Mouse (Mus musculus) midbrain, embryonic 14.5 days (tissue): ENCODE data around the gene Nudt22. TPM values are rescaled to one million over a fixed set of nuclear protein-coding genes. Genes with fewer than 3 reads are reported as not detected.

Experiments
- ATAC-seq: fragments of 200-750 bp; cut with Nextera tagmentation; 2 replicates; pipeline ENCODE4 v1.8.0; 2017; ENCODE audit warnings: moderate number of reproducible peaks, moderate library complexity; ENCODE audit not compliant: low FRiP score, low TSS enrichment
- DNase-seq: peaks from one replicate; pipeline ENCODE4 v3.0.0-alpha.2; 2015
- H3K27ac ChIP-seq: fragments of 300-500 bp; sonication (generic); replicated peaks from 2 replicates; pipeline ENCODE4 v1.5.1; 2014; ENCODE audit warnings: mild to moderate bottlenecking, low read depth, low read length, moderate library complexity
- H3K27me3 ChIP-seq: fragments of 300-500 bp; sonication (generic); 2 replicates; pipeline ENCODE4 v1.6.1; 2014; ENCODE audit warnings: low read length, control low read depth, mixed read lengths; ENCODE audit not compliant: control insufficient read depth, insufficient read depth
- H3K36me3 ChIP-seq: fragments of 300-500 bp; sonication (generic); 2 replicates; pipeline ENCODE4 v1.6.1; 2014; ENCODE audit warnings: low read length, control low read depth; ENCODE audit not compliant: control insufficient read depth, insufficient read depth
- H3K4me1 ChIP-seq: fragments of 300-500 bp; sonication (generic); 2 replicates; pipeline ENCODE4 v1.6.1; 2014; ENCODE audit warnings: mild to moderate bottlenecking, antibody characterized with exemption, low read length, control low read depth; ENCODE audit not compliant: control insufficient read depth, insufficient read depth
- H3K4me2 ChIP-seq: fragments of 300-500 bp; sonication (generic); 2 replicates; pipeline ENCODE4 v1.6.1; 2014; ENCODE audit warnings: mild to moderate bottlenecking, low read length, moderate library complexity
- H3K4me3 ChIP-seq: fragments of 300-500 bp; sonication (generic); replicated peaks from 2 replicates; pipeline ENCODE4 v1.5.1; 2014; ENCODE audit warnings: low read depth, low read length
- H3K9ac ChIP-seq: fragments of 300-500 bp; sonication (generic); replicated peaks from 2 replicates; pipeline ENCODE4 v1.6.1; 2014; ENCODE audit warnings: mild to moderate bottlenecking, low read length, moderate library complexity
- H3K9me3 ChIP-seq: fragments of 300-500 bp; sonication (generic); 2 replicates; pipeline ENCODE4 v1.6.1; 2016; ENCODE audit warnings: low read length, control low read depth, mixed read lengths; ENCODE audit not compliant: control insufficient read depth
- WGBS: fragments of 180-500 bp; shearing (Covaris S2); extraction: QIAGEN DNeasy Blood & Tissue Kit; methylation state at CpG from one replicate; pipeline ENCODE4 v1.1.7; 2014; 5-methylcytosine and 5-hydroxymethylcytosine counted together
- polyA plus RNA-seq: library from polyadenylated mRNA; unstranded; fragments of >200 nt; fragmentation: Nextera tagmentation; extraction: Ambion mirVana; gene quantifications from 2 replicates; pipeline ENCODE4 v1.2.1, GENCODE M21; 2014

The Nudt22 gene
- polyA plus RNA-seq, 1 experiment from 2014 or later, result 20.2 TPM

DNA sequence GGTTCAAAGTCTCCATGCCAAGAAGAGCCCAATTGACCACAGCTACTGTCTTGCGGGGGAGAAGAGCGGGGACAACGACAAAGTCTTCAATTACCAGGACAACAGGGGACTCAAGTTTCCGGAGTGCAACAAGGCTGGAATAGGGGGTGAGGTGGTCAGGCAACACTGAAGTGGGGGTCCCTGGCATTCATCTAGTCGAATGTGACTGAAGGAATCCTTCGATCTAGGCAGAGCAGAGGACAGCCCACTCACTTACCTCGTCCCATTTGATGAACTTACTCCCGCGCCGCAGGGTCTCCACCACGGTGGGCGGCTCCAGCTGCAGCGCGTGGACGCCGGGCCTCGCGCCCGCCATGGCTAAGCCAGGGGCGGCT lies 26.6 kb downstream of the Nudt22 start:
- peaks cover 20% of the 10 kb centered on the region for H3K27me3 ChIP-seq
- no peak overlapping the region for H3K27ac ChIP-seq
- WGBS, result under 1% methylated on average over 20 of the region's 20 CpGs
- H3K9ac ChIP-seq, result no peak overlapping the region; the same call in 1 of the 2 replicates
- no peaks in the 10 kb centered on the region for H3K36me3 ChIP-seq
- no peak for DNase-seq
- no peaks in the 10 kb centered on the region for H3K9me3 ChIP-seq
- peak overlapping the region; percentile 46 for H3K4me2 ChIP-seq
- H3K4me1 ChIP-seq, result peaks cover 12% of the 10 kb centered on the region
- no peak for ATAC-seq
- H3K4me3 ChIP-seq, result peak overlapping the region; percentile 28

DNA sequence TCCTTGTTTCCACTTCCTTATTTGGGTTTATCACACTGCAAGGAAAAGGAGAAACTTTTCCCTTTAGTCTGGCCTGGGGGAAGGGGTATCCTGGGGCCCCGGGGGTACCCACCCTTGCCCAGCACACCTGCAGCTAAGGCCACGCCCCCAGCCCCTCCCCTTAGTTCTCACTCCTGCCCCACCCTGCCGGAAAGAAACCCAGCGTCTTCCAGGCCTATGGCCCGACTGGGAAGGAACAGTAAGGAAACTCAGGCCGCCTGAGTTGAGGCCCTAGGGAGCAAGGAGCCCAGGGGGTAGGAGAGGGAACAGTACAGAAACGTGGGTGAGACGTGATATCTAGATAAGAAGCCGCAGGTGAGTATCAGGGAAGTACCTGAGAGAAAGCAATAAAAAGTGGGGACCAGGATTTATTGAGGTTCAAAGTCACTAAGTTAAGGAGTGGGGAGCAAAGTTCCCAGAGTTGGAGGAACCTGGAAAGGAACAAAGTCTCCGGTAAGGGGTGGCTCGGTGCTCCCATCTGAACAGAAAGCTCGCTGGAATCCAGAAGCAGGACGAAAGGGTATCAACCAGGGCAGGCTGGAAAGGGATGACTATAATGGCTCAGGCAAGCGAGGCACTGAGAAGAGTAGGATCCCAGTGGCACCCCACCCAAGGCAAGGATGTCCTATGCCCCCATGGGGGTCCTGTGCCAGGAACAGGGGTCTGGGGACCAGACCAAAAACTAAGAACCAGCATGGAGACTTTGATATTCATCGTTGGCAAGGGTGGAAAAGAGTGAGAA lies 27.2 kb downstream of the Nudt22 start:
- Histone ChIP-seq H3K9me3 (no peaks in the 10 kb centered on the region), H3K4me2 (peak overlapping the region; percentile 46), H3K4me3 (peak overlapping the region; percentile 28), H3K4me1 (peaks cover 12% of the 10 kb centered on the region), H3K27me3 (peaks cover 20% of the 10 kb centered on the region), H3K36me3 (no peaks in the 10 kb centered on the region), H3K27ac (no peak overlapping the region), H3K9ac (no peak overlapping the region)
- 15% methylated on average over 15 of the region's 15 CpGs for WGBS
- no peak for ATAC-seq
- DNase-seq, result no peak

DNA sequence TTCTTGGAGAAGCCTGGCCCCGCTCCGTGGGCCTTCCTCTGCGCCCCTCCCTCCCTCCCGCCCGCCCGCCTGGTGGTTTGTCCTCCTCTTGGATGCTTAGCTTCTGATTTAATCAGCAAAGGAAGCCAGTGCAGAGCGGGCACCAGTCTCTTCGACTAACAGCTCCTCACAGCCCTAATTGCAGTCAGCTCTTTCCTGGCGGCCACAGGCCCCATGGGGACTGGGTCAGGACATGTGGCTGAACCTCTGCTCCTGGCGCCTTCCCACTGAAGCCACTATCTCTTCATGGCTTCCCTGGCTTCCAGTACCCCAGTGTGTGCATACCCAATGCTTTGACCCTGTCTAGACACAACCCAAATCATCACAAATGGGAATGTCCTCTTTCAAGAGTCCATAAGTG lies 39.5 kb downstream of the Nudt22 start:
- H3K4me1 ChIP-seq, result peaks cover 13% of the 10 kb centered on the region
- no peak for ATAC-seq

DNA sequence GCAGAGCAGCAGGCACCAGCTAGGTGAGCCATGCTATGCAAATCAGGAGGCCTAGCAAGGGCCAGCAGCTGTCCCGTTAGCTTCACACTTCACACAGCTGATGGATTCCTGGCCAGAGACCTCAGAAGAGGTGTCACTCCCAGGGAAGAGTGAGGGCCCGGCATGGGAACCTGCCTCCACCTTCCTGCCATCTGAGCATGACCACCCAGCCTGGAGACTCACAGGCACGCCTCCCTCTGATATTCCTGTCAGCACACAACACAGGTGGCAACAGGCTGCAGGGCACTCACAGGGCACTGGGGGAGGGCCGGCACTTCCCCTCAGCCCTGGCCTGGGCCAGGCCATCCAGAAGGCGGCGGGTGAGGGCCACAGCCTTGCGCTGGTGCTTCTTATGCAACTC lies 40.5 kb downstream of the Nudt22 start:
- no peaks in the 10 kb centered on the region for H3K9me3 ChIP-seq
- H3K4me3 ChIP-seq, result no peak overlapping the region
- WGBS, result 88% methylated on average over 7 of the region's 7 CpGs
- no peak overlapping the region for H3K27ac ChIP-seq
- H3K36me3 ChIP-seq, result 0 out of 2 replicates have a peak, but pooled peaks cover 4% of the 10 kb centered on the region
- no peak overlapping the region for H3K9ac ChIP-seq
- ATAC-seq (no peak), DNase-seq (no peak)
- H3K27me3 ChIP-seq, result no peaks in the 10 kb centered on the region
- H3K4me1 ChIP-seq, result peaks cover 13% of the 10 kb centered on the region
- no peak overlapping the region for H3K4me2 ChIP-seq

More for the DNA sequence above, 39.5 kb downstream of the Nudt22 start:
- 79% methylated on average over 10 of the region's 10 CpGs for WGBS
- Histone ChIP-seq H3K4me2 (no peak overlapping the region), H3K4me3 (no peak overlapping the region), H3K9ac (no peak overlapping the region), H3K36me3 (0 out of 2 replicates have a peak, but pooled peaks cover 4% of the 10 kb centered on the region), H3K27me3 (no peaks in the 10 kb centered on the region), H3K9me3 (no peaks in the 10 kb centered on the region), H3K27ac (no peak overlapping the region)
- no peak for DNase-seq

DNA sequence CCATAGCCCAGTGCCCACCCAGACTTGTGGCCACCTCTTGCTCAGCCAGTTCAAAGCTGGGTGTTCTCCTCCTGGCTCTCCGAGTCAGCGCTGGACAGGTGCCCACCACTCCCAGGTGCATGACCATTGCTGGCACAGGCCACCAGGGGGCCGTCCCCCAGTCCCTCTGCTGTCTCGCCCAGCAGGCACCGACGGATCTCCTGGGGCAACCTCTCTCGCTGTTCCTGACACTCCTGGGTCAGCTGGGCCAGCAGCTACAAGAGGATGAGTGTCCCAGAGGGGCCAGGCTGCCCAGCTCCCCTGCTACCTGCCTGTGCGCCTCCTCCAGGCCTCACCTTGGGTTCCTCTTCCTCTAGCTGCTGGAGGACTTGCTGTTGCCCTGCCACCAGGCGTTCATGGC lies 41.9 kb downstream of the Nudt22 start:
- H3K4me1 ChIP-seq, result peaks cover 20% of the 10 kb centered on the region
- H3K4me3 ChIP-seq, result no peak overlapping the region
- H3K27ac ChIP-seq, result no peak overlapping the region
- ATAC-seq (no peak), DNase-seq (no peak)
- H3K36me3 ChIP-seq, result 0 out of 2 replicates have a peak, but pooled peaks cover 4% of the 10 kb centered on the region
- H3K4me2 ChIP-seq, result no peak overlapping the region
- no peaks in the 10 kb centered on the region for H3K27me3 ChIP-seq
- 60% methylated on average over 9 of the region's 9 CpGs for WGBS
- no peak overlapping the region for H3K9ac ChIP-seq
- no peaks in the 10 kb centered on the region for H3K9me3 ChIP-seq

DNA sequence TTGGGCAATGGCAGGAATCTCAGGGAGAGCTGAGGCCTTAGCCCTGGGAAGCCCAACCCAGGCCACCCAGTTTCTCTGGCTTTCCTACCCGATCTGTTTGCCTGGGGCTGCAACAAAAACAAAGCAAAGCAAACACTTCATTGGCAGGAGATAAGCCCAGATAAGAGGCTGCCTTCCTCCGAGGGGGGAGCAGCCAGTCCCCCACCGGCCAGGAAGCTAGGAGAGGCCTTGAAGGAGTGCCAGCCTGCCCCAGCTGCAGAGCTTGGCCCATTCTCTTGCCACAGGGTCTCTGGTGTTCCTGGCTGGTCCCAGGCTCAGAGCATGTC lies 43.2 kb downstream of the Nudt22 start:
- peak overlapping the region; percentile 69; the same call in 1 of the 2 replicates for H3K9ac ChIP-seq
- H3K4me1 ChIP-seq, result peaks cover 20% of the 10 kb centered on the region
- peak overlapping the region; percentile 84 for H3K27ac ChIP-seq
- no peak overlapping the region; the same call in 1 of the 2 replicates for H3K4me3 ChIP-seq
- ATAC-seq, result no peak
- no peak for DNase-seq
- no peaks in the 10 kb centered on the region for H3K27me3 ChIP-seq
- H3K4me2 ChIP-seq, result peak overlapping the region; percentile 97
- no peaks in the 10 kb centered on the region for H3K9me3 ChIP-seq
- 34% methylated on average over 3 of the region's 3 CpGs for WGBS
- 0 out of 2 replicates have a peak, but pooled peaks cover 6% of the 10 kb centered on the region for H3K36me3 ChIP-seq

DNA sequence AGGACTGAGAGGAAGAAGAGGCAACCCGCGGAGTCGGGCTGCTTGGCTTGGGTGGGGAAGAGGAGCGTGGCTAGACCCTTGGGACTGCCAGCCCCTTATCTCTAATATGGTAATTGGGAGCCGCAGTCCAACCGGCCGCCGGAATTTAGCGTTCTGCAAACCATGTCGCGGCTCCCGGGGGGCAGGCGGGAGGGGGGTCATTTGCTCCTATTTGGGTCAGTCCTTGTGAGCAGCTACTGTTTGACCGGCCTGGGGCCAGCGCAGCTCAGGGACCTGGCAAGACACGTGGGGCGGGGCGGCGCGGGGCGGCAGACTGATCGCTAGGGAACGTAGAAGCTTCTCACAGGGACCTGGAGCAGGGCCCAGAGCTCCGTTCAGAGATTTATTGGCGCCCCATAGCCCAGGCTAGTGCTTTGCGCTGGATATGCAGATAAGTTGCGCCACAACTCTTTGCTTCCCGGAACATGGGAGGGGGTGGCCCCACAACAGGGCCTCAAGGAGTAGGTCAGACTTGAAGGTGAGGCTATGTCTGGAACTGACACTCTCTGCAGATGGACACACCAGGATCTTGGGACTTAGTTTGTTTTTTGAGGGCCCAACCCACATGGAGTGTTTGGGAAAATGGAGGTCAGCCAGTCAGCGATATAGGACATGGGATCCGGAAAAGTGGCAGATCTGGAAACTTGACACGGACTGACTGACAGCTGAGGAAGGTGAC lies 43.8 kb downstream of the Nudt22 start:
- Histone ChIP-seq H3K9me3 (no peaks in the 10 kb centered on the region), H3K4me1 (peaks cover 20% of the 10 kb centered on the region), H3K27me3 (no peaks in the 10 kb centered on the region), H3K27ac (peak overlapping the region; percentile 84), H3K4me3 (peak overlapping the region; percentile 50), H3K4me2 (peak overlapping the region; percentile 97), H3K36me3 (0 out of 2 replicates have a peak, but pooled peaks cover 6% of the 10 kb centered on the region), H3K9ac (peak overlapping the region; percentile 69)
- 3% methylated on average over 31 of the region's 31 CpGs for WGBS
- DNase-seq (peak; percentile 67), ATAC-seq (peak; percentile 17; the same call in 1 of the 2 replicates)

DNA sequence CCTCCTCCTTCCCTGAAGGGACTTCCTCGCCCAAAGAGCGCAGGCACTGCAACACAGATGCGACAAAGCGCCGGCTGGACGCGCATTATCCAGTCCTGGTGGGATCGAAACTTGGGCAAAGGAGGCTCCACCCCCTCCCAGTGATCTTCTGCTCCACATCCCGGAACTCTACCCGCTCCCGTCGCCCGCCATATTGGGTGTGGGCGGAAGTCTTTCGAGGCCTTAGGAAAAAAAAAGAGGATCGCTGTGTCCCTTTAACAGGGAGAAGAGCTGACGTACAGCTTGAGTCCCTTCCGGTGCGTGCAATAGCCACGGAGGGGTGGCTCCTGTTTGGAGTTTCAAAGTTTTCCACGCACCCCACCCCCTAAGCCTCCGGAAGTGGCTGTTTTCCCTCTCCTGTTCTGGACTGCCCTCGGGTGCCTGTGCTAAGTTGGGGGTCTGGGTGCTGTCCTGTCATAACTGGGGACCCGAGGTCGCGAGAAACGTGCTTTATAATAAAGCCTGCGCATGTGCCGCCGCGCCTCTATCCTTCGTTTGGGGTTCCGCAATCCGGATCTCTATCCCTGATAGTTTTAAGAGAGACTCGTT lies 44.4 kb downstream of the Nudt22 start:
- Histone ChIP-seq H3K27me3 (no peaks in the 10 kb centered on the region), H3K9ac (peak overlapping the region; percentile 69), H3K4me2 (peak overlapping the region; percentile 97), H3K36me3 (0 out of 2 replicates have a peak, but pooled peaks cover 6% of the 10 kb centered on the region), H3K4me3 (peak overlapping the region; percentile 50), H3K4me1 (peaks cover 20% of the 10 kb centered on the region), H3K9me3 (no peaks in the 10 kb centered on the region), H3K27ac (peak overlapping the region; percentile 84)
- under 1% methylated on average over 35 of the region's 35 CpGs for WGBS
- ATAC-seq, result peak; percentile 79
- DNase-seq, result peak; percentile 95
